Mouse (Mus musculus): Measurements from ENCODE around the gene Asna1. TPM values are rescaled to one million over a fixed set of nuclear protein-coding genes. Genes with fewer than 3 reads are reported as not detected.
A peak's percentile ranks its signal among the peaks of the same experiment; 100 is the strongest.

Asna1 gene
- total and polyA plus RNA-seq, 3 experiments: 109 to 127 (median 119) TPM

GRCm38 (mm10) chr8:84989810-84990209 lies 35.3 kb downstream of the Asna1 start (continued):
- TF ChIP-seq MYC (IDR thresholded peaks at IDR 0.05; ENCODE audit: low read depth, low read length) (no peak), NELFE (IDR thresholded peaks at IDR 0.05; ENCODE audit: low read depth, low read length) (peak; percentile 74), RAD21 (IDR thresholded peaks at IDR 0.05; ENCODE audit: low read depth, low read length) (peak; percentile 91), JUND (conservative IDR thresholded peaks at IDR 0.05; ENCODE audit: low read depth, low read length) (no peak), POLR2A (IDR thresholded peaks at IDR 0.05; ENCODE audit: low read depth, low read length) (no peak), MAFK (IDR thresholded peaks at IDR 0.05; ENCODE audit: insufficient replicate concordance, low read length) (no peak), GABPA (IDR thresholded peaks at IDR 0.05; ENCODE audit: insufficient replicate concordance, low read depth, low read length) (no peak), MEF2A (IDR thresholded peaks at IDR 0.05; ENCODE audit: borderline replicate concordance, low read depth, low read length) (peak; percentile 28; the same call in 1 of the 2 replicates), TBP (conservative IDR thresholded peaks at IDR 0.05; ENCODE audit: low read depth, low read length) (no peak), UBTF (IDR thresholded peaks at IDR 0.05; ENCODE audit: low read depth, low read length) (no peak)

- peak overlapping the region; percentile 93; the same call in 1 of the 2 replicates for H3K9ac ChIP-seq (ENCODE audit: insufficient read depth, low read depth)
- dilution Hi-C loops (cut with MboI; ENCODE audit: extremely low pct_ligation_motif_present, extremely low pct_unique_long_range_greater_than_20kb, low sequenced_read_pairs) (no loop called here), in situ Hi-C loops (cut with MboI; ENCODE audit: low pct_ligation_motif_present, low pct_unique_long_range_greater_than_20kb, low sequenced_read_pairs) (no loop called here)
- peak overlapping the region; percentile 29 for H3K27ac ChIP-seq (ENCODE audit: insufficient read depth, low read depth)
- H3K4me1 ChIP-seq (ENCODE audit: control insufficient read depth in 1 of 2, insufficient read depth in 2 of 2): peaks cover 25 to 43% of the 10 kb centered on the region in 2 experiments
- TF ChIP-seq CHD1 (IDR thresholded peaks at IDR 0.05; ENCODE audit: low read depth, low read length): no peak
- TF ChIP-seq MYC (IDR thresholded peaks at IDR 0.05; ENCODE audit: low read depth, low read length): 0 out of 2 replicates have a peak, but pooled peaks have one; percentile 5
- no peak for TF ChIP-seq UBTF (IDR thresholded peaks at IDR 0.05; ENCODE audit: low read depth, low read length)
- TF ChIP-seq ZMIZ1 (IDR thresholded peaks at IDR 0.05; ENCODE audit: low read depth, low read length): no peak
- TF ChIP-seq MXI1 (IDR thresholded peaks at IDR 0.05; ENCODE audit: low read depth, low read length): 0 out of 2 replicates have a peak, but pooled peaks have one; percentile 6
- no peak for TF ChIP-seq ETS1 (conservative IDR thresholded peaks at IDR 0.05; ENCODE audit: low read depth, low read length)
- 0 out of 2 replicates have a peak, but pooled peaks have one; percentile 10 for TF ChIP-seq MAZ (IDR thresholded peaks at IDR 0.05; ENCODE audit: low read depth, low read length)
- TF ChIP-seq RCOR1 (conservative IDR thresholded peaks at IDR 0.05; ENCODE audit: low read depth, low read length): no peak
- no peak for TF ChIP-seq GABPA (IDR thresholded peaks at IDR 0.05; ENCODE audit: insufficient replicate concordance, low read depth, low read length)
- TF ChIP-seq USF2 (conservative IDR thresholded peaks at IDR 0.05; ENCODE audit: low read depth, low read length): no peak
- no peak for TF ChIP-seq NELFE (IDR thresholded peaks at IDR 0.05; ENCODE audit: low read depth, low read length)
- no peak for TF ChIP-seq MAX (IDR thresholded peaks at IDR 0.05; ENCODE audit: low read length)
- no peak for TF ChIP-seq SIN3A (IDR thresholded peaks at IDR 0.05; ENCODE audit: low read length)
- no peak for DNase-seq (ENCODE audit: extremely low read depth)
- no peaks in the 10 kb centered on the region for H3K79me2 ChIP-seq (replicated peaks; ENCODE audit: control insufficient read depth, extremely low read depth, insufficient read depth, poor library complexity, severe bottlenecking)
- H3K9me3 ChIP-seq (replicated peaks; ENCODE audit: low read length): no peaks in the 10 kb centered on the region
- peak overlapping the region; percentile 81; the same call in 1 of the 2 replicates for H3K4me2 ChIP-seq (ENCODE audit: insufficient read depth, low read depth, poor library complexity, severe bottlenecking)
- no peaks in the 10 kb centered on the region for H3K27me3 ChIP-seq (replicated peaks)
- peaks cover 0 to 17% of the 10 kb centered on the region in 2 experiments for H3K36me3 ChIP-seq (replicated peaks in 1 of 2; ENCODE audit: control insufficient read depth in 1 of 2, insufficient read depth in 1 of 2, low read length in 1 of 2)
- peak overlapping the region in 1 of 3 experiments; percentile 1 for H3K4me3 ChIP-seq (replicated peaks in 1 of 3; ENCODE audit: low read depth in 2 of 3, low read length in 2 of 3, poor library complexity in 1 of 3)
Measured at GRCm38 (mm10) chr8:84989311-84989731, 35.8 kb downstream of the Asna1 start.
